Mouse (Mus musculus) bone marrow, adult 2 months (tissue): ENCODE measurements around the gene Olfr116.

Experiments
- CTCF ChIP-seq: fragments of 200-500 bp; IDR thresholded peaks from 2 replicates; pipeline ENCODE4 v1.5.1; 2011; ENCODE audit warnings: low read length, control low read depth; ENCODE audit not compliant: control insufficient read depth, insufficient read depth
- POLR2A ChIP-seq: fragments of 200-500 bp; IDR thresholded peaks from 2 replicates; pipeline ENCODE4 v1.6.1; 2011; ENCODE audit warnings: low read depth, mild to moderate bottlenecking, control low read depth, low read length, borderline replicate concordance; ENCODE audit not compliant: control insufficient read depth

GRCm38 (mm10) chr17:37663682-37664081 is 36.7 kb upstream of the Olfr116 start, which contains the start of gene Olfr117:
- TF ChIP-seq CTCF, result no peak
- TF ChIP-seq POLR2A, result no peak
